19 mouse cellular contexts compared by ENCODE assay signal in genomic region chr10:99416896-99417479, GRCm38 (mm10).
DNase-seq lines count a peak whose midpoint lies in the region; ATAC-seq and TF ChIP-seq lines count a peak whose summit lies in the region.
"Had no signal": no experiment of that assay in that cellular context is flagged by ENCODE, and none has a peak within 500 bp of the region (broad histone marks: within the 10 kb centered on the region; RNA-seq: fewer than 3 reads in every experiment).

No protein-coding gene starts in this region.

- ATAC-seq in erythroblast, adult 5-6 weeks (replicated peaks; ENCODE audit: low FRiP score, poor library complexity, severe bottlenecking) = no peak
- no peak for ATAC-seq in forebrain, embryonic 13.5 days
- ATAC-seq: forebrain, embryonic 14.5 days; Patski had no signal

- no peaks in the 10 kb centered on the region for H3K36me3 ChIP-seq in limb, embryonic 10.5 days
- H3K36me3 ChIP-seq in forebrain, embryonic 13.5 days (ENCODE audit: poor library complexity, severe bottlenecking) = no peaks in the 10 kb centered on the region
- H3K36me3 ChIP-seq: embryonic facial prominence, embryonic 12.5 days; heart, embryonic 13.5 days; limb, embryonic 13.5 days; lung, embryonic 15.5 days had no signal

- H3K9me3 ChIP-seq in limb, embryonic 10.5 days (replicated peaks) = no peaks in the 10 kb centered on the region
- no peaks in the 10 kb centered on the region for H3K9me3 ChIP-seq in forebrain, embryonic 13.5 days (replicated peaks)
- H3K9me3 ChIP-seq: embryonic facial prominence, embryonic 12.5 days; heart, embryonic 13.5 days; limb, embryonic 13.5 days; lung, embryonic 15.5 days had no signal

- no peak overlapping the region for H3K4me3 ChIP-seq in bone marrow macrophage, adult 2 months (ENCODE audit: insufficient read depth, low read length)
- no peak overlapping the region for H3K4me3 ChIP-seq in limb, embryonic 10.5 days
- H3K4me3 ChIP-seq in forebrain, embryonic 13.5 days = no peak overlapping the region
- H3K4me3 ChIP-seq: embryonic facial prominence, embryonic 12.5 days; heart, embryonic 13.5 days; limb, embryonic 13.5 days; lung, embryonic 15.5 days had no signal

- DNase-seq in heart, adult 11 months = peak; percentile 80
- DNase-seq in heart, postnatal 14 days = no peak
- peak; percentile 38 for DNase-seq in A20 (ENCODE audit: low read depth, low spot score)
- DNase-seq in limb, embryonic 10.5 days (ENCODE audit: low spot score) = no peak
- DNase-seq in cerebellum, adult 9-10 months = no peak
- DNase-seq: adrenal gland, adult 2 months; gastrocnemius, postnatal 10 days; kidney, adult 8-10 months had no signal

- no peak for TF ChIP-seq CTCF in bone marrow macrophage, adult 2 months (IDR thresholded peaks at IDR 0.05; ENCODE audit: low read depth, low read length)

- no peak overlapping the region for H3K9ac ChIP-seq in forebrain, embryonic 13.5 days
- H3K9ac ChIP-seq: embryonic facial prominence, embryonic 12.5 days; heart, embryonic 13.5 days; hindbrain, embryonic 14.5 days; limb, embryonic 13.5 days; lung, embryonic 15.5 days had no signal

- WGBS in limb, embryonic 10.5 days = 53% methylated on average over 3 of the region's 3 CpGs
- 14% methylated on average over 3 of the region's 3 CpGs for WGBS in forebrain, embryonic 13.5 days

- no peak overlapping the region for H3K4me2 ChIP-seq in forebrain, embryonic 13.5 days
- H3K4me2 ChIP-seq: embryonic facial prominence, embryonic 12.5 days; heart, embryonic 13.5 days; hindbrain, embryonic 14.5 days; limb, embryonic 13.5 days; lung, embryonic 15.5 days had no signal

- peak overlapping the region; percentile 13; the same call in 1 of the 2 replicates for H3K27ac ChIP-seq in bone marrow macrophage, adult 2 months (ENCODE audit: insufficient read depth, low read depth, low read length)
- peak overlapping the region; percentile 62 for H3K27ac ChIP-seq in limb, embryonic 10.5 days
- no peak overlapping the region for H3K27ac ChIP-seq in forebrain, embryonic 13.5 days
- H3K27ac ChIP-seq: embryonic facial prominence, embryonic 12.5 days; heart, embryonic 13.5 days; hindbrain, embryonic 14.5 days; limb, embryonic 13.5 days; lung, embryonic 15.5 days; stomach, postnatal 0 days had no signal

- no peaks in the 10 kb centered on the region for H3K27me3 ChIP-seq in limb, embryonic 10.5 days (ENCODE audit: low read depth, poor library complexity, severe bottlenecking)
- H3K27me3 ChIP-seq in forebrain, embryonic 13.5 days = no peaks in the 10 kb centered on the region
- H3K27me3 ChIP-seq: embryonic facial prominence, embryonic 12.5 days; heart, embryonic 13.5 days; limb, embryonic 13.5 days; lung, embryonic 15.5 days; Patski had no signal

- TF ChIP-seq POLR2A in bone marrow macrophage, adult 2 months (IDR thresholded peaks at IDR 0.05; ENCODE audit: borderline replicate concordance, low read depth, low read length) = no peak

- intact Hi-C loops in heart, postnatal 14 days (cut with DNase I) = no loop called here

- H3K4me1 ChIP-seq in bone marrow macrophage, adult 2 months (ENCODE audit: control insufficient read depth, insufficient read depth, low read length) = peaks cover 8% of the 10 kb centered on the region
- H3K4me1 ChIP-seq in limb, embryonic 10.5 days = peaks cover 15% of the 10 kb centered on the region
- H3K4me1 ChIP-seq in forebrain, embryonic 13.5 days = peaks cover 19% of the 10 kb centered on the region
- H3K4me1 ChIP-seq: heart, embryonic 13.5 days; limb, embryonic 13.5 days; lung, embryonic 15.5 days had no signal

Comparison
In these comparisons a context has a peak if more than half of its experiments do, and no peak if none do; other contexts are left out.
1. DNase-seq: peak in heart, adult 11 months (single experiment) and A20 (single experiment); none in heart, postnatal 14 days (0 of 2), limb, embryonic 10.5 days (single experiment) and cerebellum, adult 9-10 months (single experiment).